Mouse (Mus musculus) myocyte (in vitro differentiated cells): ENCODE measurements around the gene Gm4763.

Experiments used
- E2F4 ChIP-seq: IDR thresholded peaks from one replicate; pipeline ENCODE4 v1.6.1; 2011; ENCODE audit warnings: mild to moderate bottlenecking, control low read depth, moderate library complexity; ENCODE audit not compliant: insufficient read depth
- POLR2A ChIP-seq: IDR thresholded peaks from one replicate; pipeline ENCODE4 v1.6.1; 2011; ENCODE audit warnings: low read depth, mild to moderate bottlenecking, control low read depth, moderate library complexity; ENCODE audit not compliant: insufficient read length
- REST ChIP-seq: IDR thresholded peaks from one replicate; pipeline ENCODE4 v1.6.1; 2011; ENCODE audit warnings: mild to moderate bottlenecking, control low read depth, moderate library complexity; ENCODE audit not compliant: insufficient read depth, insufficient read length

DNA sequence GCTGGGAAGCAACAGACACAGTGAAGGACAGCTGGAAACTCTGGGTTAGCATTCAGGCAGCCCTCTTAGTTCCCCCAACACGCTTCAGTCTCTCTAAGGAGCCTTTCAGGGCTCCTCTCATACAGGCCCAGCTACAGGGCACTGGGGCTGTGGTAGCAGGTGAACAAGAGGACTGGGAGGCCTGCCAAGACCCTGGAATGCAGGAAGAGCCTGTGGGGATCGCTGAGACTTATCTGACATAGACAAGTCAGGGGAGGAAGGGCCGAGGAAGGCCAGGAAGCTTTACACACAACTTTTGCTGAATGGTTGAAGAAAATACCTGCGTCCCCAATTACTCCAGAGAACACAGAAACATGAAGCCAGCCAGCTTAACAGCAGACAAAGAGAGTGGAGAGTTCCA, 24.0 kb upstream of the Gm4763 start:
- TF ChIP-seq REST (no peak), POLR2A (no peak), E2F4 (no peak)
